Mouse (Mus musculus) CD4-positive helper T cell, adult 2 months (primary cell): ENCODE results near the gene Add3.
A peak's percentile ranks its signal among the peaks of the same experiment; 100 is the strongest.

Source experiments
- DNase-seq: peaks from one replicate; pipeline ENCODE4 v3.0.0-alpha.2; 2012; ENCODE audit warnings: low read depth, missing footprints, low spot score

Add3 gene

GRCm38 (mm10) chr19:53233586-53233985 is 93.3 kb downstream of the Add3 start:
- no peak for DNase-seq

GRCm38 (mm10) chr19:53241806-53242205 is 101.6 kb downstream of the Add3 start:
- no peak for DNase-seq

GRCm38 (mm10) chr19:53243956-53244355 is 103.7 kb downstream of the Add3 start:
- DNase-seq: no peak

GRCm38 (mm10) chr19:53247558-53247957 is 107.3 kb downstream of the Add3 start:
- no peak for DNase-seq

- peak; percentile 64 for DNase-seq
Observed at GRCm38 (mm10) chr19:53248023-53248494, 107.8 kb downstream of the Add3 start.

- no peak for DNase-seq
Observed at GRCm38 (mm10) chr19:53251015-53251414, 110.8 kb downstream of the Add3 start.

GRCm38 (mm10) chr19:53251656-53252055 is 111.4 kb downstream of the Add3 start:
- no peak for DNase-seq

- no peak for DNase-seq
Observed at GRCm38 (mm10) chr19:53252111-53253028, 112.1 kb downstream of the Add3 start.

GRCm38 (mm10) chr19:53256361-53256760 is 116.1 kb downstream of the Add3 start:
- DNase-seq: no peak

GRCm38 (mm10) chr19:53256991-53257594 is 116.8 kb downstream of the Add3 start:
- DNase-seq: no peak

- no peak for DNase-seq
Observed at GRCm38 (mm10) chr19:53257631-53258560, 117.7 kb downstream of the Add3 start.

GRCm38 (mm10) chr19:53258740-53259506 is 118.7 kb downstream of the Add3 start:
- no peak for DNase-seq

- no peak for DNase-seq
Observed at GRCm38 (mm10) chr19:53259541-53259940, 119.3 kb downstream of the Add3 start.

GRCm38 (mm10) chr19:53260261-53260660 is 120.0 kb downstream of the Add3 start:
- no peak for DNase-seq

- DNase-seq: no peak
Observed at GRCm38 (mm10) chr19:53260828-53261227, 120.6 kb downstream of the Add3 start.

GRCm38 (mm10) chr19:53262061-53262460 is 121.8 kb downstream of the Add3 start:
- DNase-seq: no peak

GRCm38 (mm10) chr19:53263859-53264733 is 123.9 kb downstream of the Add3 start:
- DNase-seq: peak; percentile 79

- peak; percentile 69 for DNase-seq
Observed at GRCm38 (mm10) chr19:53264821-53265727, 124.8 kb downstream of the Add3 start.

GRCm38 (mm10) chr19:53267305-53267704 is 127.1 kb downstream of the Add3 start:
- no peak for DNase-seq
